ENCODE assay signal across 13 mouse cellular contexts in the genomic region with DNA sequence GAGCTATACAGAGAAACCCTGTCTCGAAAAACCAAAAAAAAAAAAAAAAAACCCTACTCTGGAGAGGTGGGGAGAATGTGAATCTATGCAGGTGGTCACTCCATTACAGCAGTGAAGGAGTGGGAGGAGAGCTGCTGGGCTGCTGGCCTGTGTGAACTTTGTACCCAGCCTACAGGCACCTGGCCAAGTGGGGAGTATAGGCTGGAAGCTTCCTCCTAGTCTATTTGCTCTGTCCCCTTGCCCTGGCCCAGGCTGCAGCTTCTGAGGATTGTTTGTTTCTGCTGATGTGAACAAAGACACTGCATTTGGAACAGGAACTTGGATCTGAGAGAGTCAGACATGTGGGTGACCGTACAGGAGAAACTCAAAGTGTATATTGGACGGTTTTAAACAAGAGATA. TPM values are rescaled to one million over a fixed set of nuclear protein-coding genes. Genes with fewer than 3 reads are reported as not detected.
DNase-seq lines count a peak whose midpoint lies in the region; ATAC-seq and TF ChIP-seq lines count a peak whose summit lies in the region.
"Had no signal": no experiment of that assay in that cellular context is flagged by ENCODE, and none has a peak within 500 bp of the region (broad histone marks: within the 10 kb centered on the region; RNA-seq: fewer than 3 reads in every experiment).

No protein-coding gene starts in this region.

- no peak for TF ChIP-seq EP300 in lung, postnatal 0 days (IDR thresholded peaks at IDR 0.05)

- H3K4me3 ChIP-seq in lung, postnatal 0 days (ENCODE audit: low read depth, low read length): no peak overlapping the region
- no peak overlapping the region for H3K4me3 ChIP-seq in stomach, embryonic 15.5 days (replicated peaks)
- no peak overlapping the region for H3K4me3 ChIP-seq in forebrain, embryonic 14.5 days (ENCODE audit: low read depth, low read length)
- H3K4me3 ChIP-seq: limb, embryonic 12.5 days had no signal

- no peak for TF ChIP-seq CTCF in lung, postnatal 0 days (IDR thresholded peaks at IDR 0.05)

- no peak overlapping the region for H3K27ac ChIP-seq in lung, postnatal 0 days (ENCODE audit: low read length)
- peak overlapping the region; percentile 42 for H3K27ac ChIP-seq in stomach, embryonic 15.5 days
- H3K27ac ChIP-seq in forebrain, embryonic 14.5 days (ENCODE audit: low read depth, low read length): no peak overlapping the region
- H3K27ac ChIP-seq: limb, embryonic 12.5 days had no signal

- no peaks in the 10 kb centered on the region for H3K9me3 ChIP-seq in lung, postnatal 0 days (ENCODE audit: low read length)
- no peaks in the 10 kb centered on the region for H3K9me3 ChIP-seq in stomach, embryonic 15.5 days
- H3K9me3 ChIP-seq in forebrain, embryonic 14.5 days (replicated peaks; ENCODE audit: control insufficient read depth, low read length): no peaks in the 10 kb centered on the region
- H3K9me3 ChIP-seq: limb, embryonic 12.5 days had no signal

- H3K4me1 ChIP-seq in lung, postnatal 0 days (ENCODE audit: insufficient read depth, low read depth, low read length): no peaks in the 10 kb centered on the region; the same call in 1 of the 2 replicates
- peaks cover 6% of the 10 kb centered on the region; the same call in 1 of the 2 replicates for H3K4me1 ChIP-seq in stomach, embryonic 15.5 days
- peaks cover 2% of the 10 kb centered on the region; the same call in 1 of the 2 replicates for H3K4me1 ChIP-seq in forebrain, embryonic 14.5 days (ENCODE audit: control insufficient read depth, insufficient read depth, low read length)
- H3K4me1 ChIP-seq: limb, embryonic 12.5 days had no signal

- DNase-seq in lung, adult 18-20 months: peak; percentile 57 to 66
- no peak for DNase-seq in lung, postnatal 0 days (ENCODE audit: low spot score)
- peak; percentile 82 for DNase-seq in kidney, adult 18-20 months
- DNase-seq in liver: peak; percentile 47
- no peak for DNase-seq in forebrain, embryonic 14.5 days (ENCODE audit: low spot score)
- DNase-seq in Muller cell, postnatal 12 days (ENCODE audit: inconsistent ontology term): no peak
- DNase-seq in frontal cortex, postnatal 36 days (ENCODE audit: low spot score in 2 of 2): no peak

- H3K27me3 ChIP-seq in lung, postnatal 0 days (replicated peaks; ENCODE audit: insufficient read depth, low read length): no peaks in the 10 kb centered on the region
- H3K27me3 ChIP-seq in stomach, embryonic 15.5 days (replicated peaks): no peaks in the 10 kb centered on the region
- no peaks in the 10 kb centered on the region for H3K27me3 ChIP-seq in forebrain, embryonic 14.5 days (replicated peaks; ENCODE audit: control insufficient read depth, insufficient read depth, low read length)
- H3K27me3 ChIP-seq: CH12.LX; limb, embryonic 12.5 days had no signal

- H3K4me2 ChIP-seq in lung, postnatal 0 days (replicated peaks; ENCODE audit: low read depth, low read length): no peak overlapping the region
- H3K4me2 ChIP-seq in stomach, embryonic 15.5 days: no peak overlapping the region
- H3K4me2 ChIP-seq in forebrain, embryonic 14.5 days (ENCODE audit: low read length): no peak overlapping the region
- H3K4me2 ChIP-seq: heart, embryonic 11.5 days; limb, embryonic 12.5 days had no signal

- no peaks in the 10 kb centered on the region for H3K36me3 ChIP-seq in lung, postnatal 0 days (ENCODE audit: insufficient read depth, low read length)
- no peaks in the 10 kb centered on the region for H3K36me3 ChIP-seq in stomach, embryonic 15.5 days
- no peaks in the 10 kb centered on the region for H3K36me3 ChIP-seq in forebrain, embryonic 14.5 days (ENCODE audit: control insufficient read depth, insufficient read depth, low read length)

- no peak for ATAC-seq in lung, postnatal 0 days
- peak; percentile 51 for ATAC-seq in stomach, embryonic 15.5 days (ENCODE audit: insufficient read depth, low FRiP score, low read depth)
- no peak for ATAC-seq in forebrain, embryonic 14.5 days
- ATAC-seq: midbrain, embryonic 16.5 days had no signal

- H3K9ac ChIP-seq in lung, postnatal 0 days (replicated peaks; ENCODE audit: low read depth): no peak overlapping the region
- H3K9ac ChIP-seq in stomach, embryonic 15.5 days: no peak overlapping the region
- no peak overlapping the region for H3K9ac ChIP-seq in forebrain, embryonic 14.5 days (ENCODE audit: low read length)
- H3K9ac ChIP-seq: limb, embryonic 12.5 days had no signal

- WGBS in lung, postnatal 0 days: 34% methylated on average over 3 of the region's 3 CpGs
- WGBS in stomach, embryonic 15.5 days: 51% methylated on average over 3 of the region's 3 CpGs
- 77% methylated on average over 3 of the region's 3 CpGs for WGBS in forebrain, embryonic 14.5 days

RNA-seq across cellular contexts. Expression of a gene that starts 2.6 kb away (rescaled TPM):
- 41.1 and 42.9 TPM in 2 replicates for polyA plus RNA-seq in lung, postnatal 0 days (2015; fragmentation: Nextera tagmentation; extraction: Ambion mirVana)
- polyA plus RNA-seq in stomach, embryonic 15.5 days (2015; fragmentation: Nextera tagmentation; extraction: Ambion mirVana): 46.8 and 49.6 TPM in 2 replicates
- polyA plus RNA-seq in forebrain, embryonic 14.5 days (2014; fragmentation: Nextera tagmentation; extraction: Ambion mirVana): 88.2 and 96.3 TPM in 2 replicates

RNA-seq across cellular contexts. Expression of a gene that starts 13.6 kb away (rescaled TPM):
- 29.5 and 47.4 TPM in 2 replicates for polyA plus RNA-seq in lung, postnatal 0 days (2015; fragmentation: Nextera tagmentation; extraction: Ambion mirVana)
- 26.0 and 28.1 TPM in 2 replicates for polyA plus RNA-seq in stomach, embryonic 15.5 days (2015; fragmentation: Nextera tagmentation; extraction: Ambion mirVana)
- polyA plus RNA-seq in forebrain, embryonic 14.5 days (2014; fragmentation: Nextera tagmentation; extraction: Ambion mirVana): 12.6 and 13.8 TPM in 2 replicates

RNA-seq across cellular contexts. Expression of a gene that starts 27.5 kb away (rescaled TPM):
- not detected in 2 replicates for polyA plus RNA-seq in lung, postnatal 0 days (2015; fragmentation: Nextera tagmentation; extraction: Ambion mirVana)
- not detected in 2 replicates for polyA plus RNA-seq in stomach, embryonic 15.5 days (2015; fragmentation: Nextera tagmentation; extraction: Ambion mirVana)
- not detected in 2 replicates for polyA plus RNA-seq in forebrain, embryonic 14.5 days (2014; fragmentation: Nextera tagmentation; extraction: Ambion mirVana)
- polyA plus RNA-seq: heart, embryonic 11.5 days; limb, embryonic 12.5 days; midbrain, embryonic 16.5 days had no signal

RNA-seq across cellular contexts. Expression of a gene that starts 52.7 kb away (rescaled TPM):
- polyA plus RNA-seq in lung, postnatal 0 days (2015; fragmentation: Nextera tagmentation; extraction: Ambion mirVana): not detected in 2 replicates
- not detected in 2 replicates for polyA plus RNA-seq in stomach, embryonic 15.5 days (2015; fragmentation: Nextera tagmentation; extraction: Ambion mirVana)
- polyA plus RNA-seq in forebrain, embryonic 14.5 days (2014; fragmentation: Nextera tagmentation; extraction: Ambion mirVana): not detected in 2 replicates
- polyA plus RNA-seq: heart, embryonic 11.5 days; large intestine, adult 2 months; limb, embryonic 12.5 days; midbrain, embryonic 16.5 days had no signal

Comparison
In these comparisons a context has a peak if more than half of its experiments do, and no peak if none do; other contexts are left out.
1. DNase-seq: peak in lung, adult 18-20 months (2 of 2), kidney, adult 18-20 months (single experiment) and liver (single experiment); none in lung, postnatal 0 days (single experiment), forebrain, embryonic 14.5 days (single experiment), Muller cell, postnatal 12 days (single experiment) and frontal cortex, postnatal 36 days (0 of 2).